Comparison of ENCODE assay signal across 9 mouse cellular contexts in the genomic region with DNA sequence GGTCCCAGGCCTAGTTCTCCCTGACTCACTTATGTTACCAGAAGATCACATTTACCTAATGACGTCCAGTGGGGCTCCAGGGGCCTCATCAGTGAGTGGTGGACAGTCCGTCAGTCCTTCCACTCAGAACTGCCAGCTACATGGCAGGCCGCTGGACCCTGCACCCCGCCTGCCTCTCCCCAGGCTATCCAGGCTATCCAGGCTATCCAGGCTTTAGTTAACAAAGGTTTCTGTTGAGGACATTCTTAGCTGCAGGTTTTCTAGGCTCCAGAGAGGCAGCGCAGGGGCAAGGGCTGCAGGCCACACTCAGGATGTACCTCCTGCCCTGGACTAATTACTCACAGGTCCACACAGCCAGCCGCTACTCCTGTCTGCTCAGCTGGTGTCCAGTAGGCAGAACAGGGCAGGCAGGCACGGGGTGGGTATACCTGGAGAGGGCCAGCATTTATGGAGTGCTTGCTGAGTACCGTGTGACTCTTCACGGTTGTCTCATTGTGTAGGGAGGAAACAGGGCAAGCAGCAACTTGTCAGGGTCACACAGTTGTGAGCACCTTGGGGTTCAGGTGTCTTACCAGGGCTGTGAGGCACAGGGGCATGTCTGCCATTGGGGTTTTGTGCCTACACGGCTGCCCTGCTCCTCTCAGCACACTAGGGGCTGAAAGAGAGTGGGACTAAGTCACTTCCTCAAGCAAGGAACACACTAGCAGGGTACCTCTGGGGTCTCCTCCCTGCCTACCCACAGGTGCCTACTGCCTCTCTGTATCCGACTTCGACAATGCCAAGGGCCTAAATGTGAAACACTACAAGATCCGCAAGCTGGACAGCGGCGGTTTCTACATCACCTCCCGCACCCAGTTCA. TPM values are rescaled to one million over a fixed set of nuclear protein-coding genes. Genes with fewer than 3 reads are reported as not detected.
A peak's percentile ranks its signal among the peaks of the same experiment; 100 is the strongest.
DNase-seq lines count a peak whose midpoint lies in the region; ATAC-seq and TF ChIP-seq lines count a peak whose summit lies in the region.
"Had no signal": no experiment of that assay in that cellular context is flagged by ENCODE, and none has a peak within 500 bp of the region (broad histone marks: within the 10 kb centered on the region; RNA-seq: fewer than 3 reads in every experiment).

No protein-coding gene starts in this region.

- peak; percentile 58 for DNase-seq in embryo, embryonic 10.5 days (ENCODE audit: low spot score)
- no peak for DNase-seq in embryo, embryonic 11 days
- DNase-seq in thymus, postnatal 0 days (ENCODE audit: low spot score) = no peak

- 14% methylated on average over 16 of the region's 16 CpGs for WGBS in hindbrain, embryonic 12.5 days
- 10% methylated on average over 16 of the region's 16 CpGs for WGBS in midbrain, embryonic 12.5 days

- peaks cover 86% of the 10 kb centered on the region for H3K36me3 ChIP-seq in E14TG2a.4 (ENCODE audit: insufficient read depth, low read length)
- peaks cover 35% of the 10 kb centered on the region for H3K36me3 ChIP-seq in hindbrain, embryonic 12.5 days
- peaks cover 29% of the 10 kb centered on the region for H3K36me3 ChIP-seq in midbrain, embryonic 12.5 days

- H3K27me3 ChIP-seq in E14TG2a.4 (ENCODE audit: insufficient read depth, low read length) = no peaks in the 10 kb centered on the region
- H3K27me3 ChIP-seq in hindbrain, embryonic 12.5 days = no peaks in the 10 kb centered on the region
- 0 out of 2 replicates have a peak, but pooled peaks cover under 1% of the 10 kb centered on the region for H3K27me3 ChIP-seq in midbrain, embryonic 12.5 days

- H3K4me3 ChIP-seq in E14TG2a.4 (replicated peaks; ENCODE audit: low read length) = peak overlapping the region; percentile 69
- H3K4me3 ChIP-seq in hindbrain, embryonic 12.5 days = peak overlapping the region; percentile 6; the same call in 1 of the 2 replicates
- peak overlapping the region; percentile 13; the same call in 1 of the 2 replicates for H3K4me3 ChIP-seq in midbrain, embryonic 12.5 days

- H3K9ac ChIP-seq in hindbrain, embryonic 12.5 days = peak overlapping the region; percentile 50
- peak overlapping the region; percentile 50 for H3K9ac ChIP-seq in midbrain, embryonic 12.5 days (replicated peaks)

- H3K4me2 ChIP-seq in hindbrain, embryonic 12.5 days (replicated peaks) = peak overlapping the region; percentile 40
- H3K4me2 ChIP-seq in midbrain, embryonic 12.5 days (replicated peaks) = peak overlapping the region; percentile 45

- peak overlapping the region; percentile 99 for H3K27ac ChIP-seq in hindbrain, embryonic 12.5 days
- H3K27ac ChIP-seq in midbrain, embryonic 12.5 days (replicated peaks) = peak overlapping the region; percentile 98

- no peak for TF ChIP-seq CTCF in E14TG2a.4 (conservative IDR thresholded peaks at IDR 0.05; ENCODE audit: low read length)

- no peaks in the 10 kb centered on the region for H3K9me3 ChIP-seq in E14TG2a.4 (ENCODE audit: low read length)
- no peaks in the 10 kb centered on the region for H3K9me3 ChIP-seq in hindbrain, embryonic 12.5 days (replicated peaks)
- no peaks in the 10 kb centered on the region for H3K9me3 ChIP-seq in midbrain, embryonic 12.5 days
- H3K9me3 ChIP-seq: megakaryocyte, embryonic 14.5 days had no signal

- H3K4me1 ChIP-seq in E14TG2a.4 (replicated peaks; ENCODE audit: low read depth, low read length) = peaks cover 99% of the 10 kb centered on the region
- peaks cover 72% of the 10 kb centered on the region for H3K4me1 ChIP-seq in hindbrain, embryonic 12.5 days
- H3K4me1 ChIP-seq in midbrain, embryonic 12.5 days = peaks cover 76% of the 10 kb centered on the region

- ATAC-seq in hindbrain, embryonic 12.5 days (ENCODE audit: low FRiP score) = peak; percentile 47
- ATAC-seq in midbrain, embryonic 12.5 days (ENCODE audit: low FRiP score, low read depth) = peak; percentile 17
- ATAC-seq in granulocyte monocyte progenitor cell, adult 5-6 weeks (replicated peaks; ENCODE audit: poor library complexity, severe bottlenecking) = no peak
- ATAC-seq in activated CD4-positive, CD25-positive, alpha-beta regulatory T cell, adult 4 months = no peak

RNA-seq across cellular contexts. Expression of gene Src, which starts 45.9 kb away (rescaled TPM):
- polyA plus RNA-seq in hindbrain, embryonic 12.5 days (2016; fragmentation: Nextera tagmentation; extraction: Ambion mirVana) = 33.6 and 35.1 TPM in 2 replicates
- 33.5 and 36.6 TPM in 2 replicates for polyA plus RNA-seq in midbrain, embryonic 12.5 days (2016; fragmentation: Nextera tagmentation; extraction: Ambion mirVana)
- total RNA-seq in granulocyte monocyte progenitor cell, adult 5-6 weeks (2014; fragmentation: Nextera tagmentation) = 0.49 and 0.90 TPM in 2 replicates
- 0.22 TPM in 1 of 2 replicates, not detected in the other for total RNA-seq in granulocyte monocyte progenitor cell, adult 5-6 weeks (2017)
- 1 to 10 TPM; 2.0 to 2.1 TPM for polyA plus RNA-seq in activated CD4-positive, CD25-positive, alpha-beta regulatory T cell, adult 4 months (2017; shearing (Covaris generic))
- 5.3 and 5.9 TPM in 2 replicates for polyA plus RNA-seq in thymus, postnatal 0 days (2015; fragmentation: Nextera tagmentation; extraction: Ambion mirVana)

Comparison
In these comparisons a context has a peak if more than half of its experiments do, and no peak if none do; other contexts are left out.
1. H3K4me3 ChIP-seq: peak in every context shown above with its lines; median percentile 69 in E14TG2a.4; 13 in midbrain, embryonic 12.5 days; 6 in hindbrain, embryonic 12.5 days.
2. ATAC-seq: peak in hindbrain, embryonic 12.5 days (single experiment) and midbrain, embryonic 12.5 days (single experiment); none in granulocyte monocyte progenitor cell, adult 5-6 weeks (single experiment) and activated CD4-positive, CD25-positive, alpha-beta regulatory T cell, adult 4 months (single experiment).